Mouse (Mus musculus) adrenal gland, adult 2 months (tissue): Measurements from ENCODE around the gene Lhx3. TPM values are rescaled to one million over a fixed set of nuclear protein-coding genes. Genes with fewer than 3 reads are reported as not detected.

Experiments
- DNase-seq: peaks from one replicate; pipeline ENCODE4 v3.0.0; 2021
- long read RNA-seq: library from polyadenylated mRNA; stranded (forward); transcript quantifications from one replicate; pipeline ENCODE4 v2.0.0, GENCODE M21; 2021
- polyA plus RNA-seq: library from polyadenylated mRNA; depleted of rRNA; stranded (reverse); fragments of >200 nt; gene quantifications from 2 replicates; pipeline ENCODE4 v1.2.3, GENCODE M21; 2012; rRNA removed
- total RNA-seq, 2 experiments: library from RNA; stranded (reverse); gene quantifications; 2 replicates each; pipeline ENCODE4 v1.2.3; 2021

Gene Lhx3
- 1 to 10 TPM in 1 of 2 experiments, not detected in 1; 2.6 TPM for total RNA-seq
- 0.84 and 1.4 TPM in 2 replicates for polyA plus RNA-seq
- long read RNA-seq: 0 reads

GRCm38 (mm10) chr2:26208126-26208789 lies at the start of gene Lhx3:
Gene Lhx3 (minus strand): TSS chr2:26208289.
- DNase-seq: peak; percentile 95

GRCm38 (mm10) chr2:26257315-26258096 lies 49.4 kb upstream of the Lhx3 start:
- no peak for DNase-seq

GRCm38 (mm10) chr2:26254816-26255215 lies 46.7 kb upstream of the Lhx3 start:
- DNase-seq: no peak

GRCm38 (mm10) chr2:26252514-26253206 lies 44.6 kb upstream of the Lhx3 start:
- DNase-seq: no peak

GRCm38 (mm10) chr2:26247531-26247930 lies 39.4 kb upstream of the Lhx3 start:
- no peak for DNase-seq

GRCm38 (mm10) chr2:26240841-26241240 lies 32.8 kb upstream of the Lhx3 start:
- no peak for DNase-seq

GRCm38 (mm10) chr2:26240330-26240729 lies 32.2 kb upstream of the Lhx3 start:
- peak; percentile 24 for DNase-seq

- DNase-seq: peak; percentile 94
Measured at GRCm38 (mm10) chr2:26237290-26237782, 29.2 kb upstream of the Lhx3 start, which contains the start of gene Qsox2. Gene Qsox2 (minus strand): TSS chr2:26237525.

- no peak for DNase-seq
Measured at GRCm38 (mm10) chr2:26236681-26237289, 28.7 kb upstream of the Lhx3 start.

GRCm38 (mm10) chr2:26234771-26235170 lies 26.7 kb upstream of the Lhx3 start:
- no peak for DNase-seq

- DNase-seq: no peak
Measured at GRCm38 (mm10) chr2:26234253-26234652, 26.2 kb upstream of the Lhx3 start.

- no peak for DNase-seq
Measured at GRCm38 (mm10) chr2:26231366-26231765, 23.3 kb upstream of the Lhx3 start.

- DNase-seq: no peak
Measured at GRCm38 (mm10) chr2:26230253-26230652, 22.2 kb upstream of the Lhx3 start.

- DNase-seq: peak; percentile 45
Measured at GRCm38 (mm10) chr2:26227788-26228187, 19.7 kb upstream of the Lhx3 start.

- DNase-seq: no peak
Measured at GRCm38 (mm10) chr2:26225242-26225641, 17.2 kb upstream of the Lhx3 start.

GRCm38 (mm10) chr2:26223961-26224360 lies 15.9 kb upstream of the Lhx3 start:
- no peak for DNase-seq

- DNase-seq: peak; percentile 48
Measured at GRCm38 (mm10) chr2:26214526-26214925, 6.4 kb upstream of the Lhx3 start.

GRCm38 (mm10) chr2:26209566-26209965 lies 1.5 kb upstream of the Lhx3 start:
- DNase-seq: no peak

- peak; percentile 24 for DNase-seq
Measured at GRCm38 (mm10) chr2:26207559-26207958, 530 bp downstream of the Lhx3 start.

- DNase-seq: no peak
Measured at GRCm38 (mm10) chr2:26205761-26206160, 2.3 kb downstream of the Lhx3 start.

GRCm38 (mm10) chr2:26205126-26205525 lies 3.0 kb downstream of the Lhx3 start:
- peak; percentile 53 for DNase-seq
